Mouse (Mus musculus) retina, postnatal 1 day (tissue): Measurements from ENCODE around the gene Phc1.
A peak's percentile ranks its signal among the peaks of the same experiment; 100 is the strongest.

Experiments
- DNase-seq: peaks from one replicate; pipeline ENCODE4 v3.0.0-alpha.2; 2012

Phc1 gene

DNA sequence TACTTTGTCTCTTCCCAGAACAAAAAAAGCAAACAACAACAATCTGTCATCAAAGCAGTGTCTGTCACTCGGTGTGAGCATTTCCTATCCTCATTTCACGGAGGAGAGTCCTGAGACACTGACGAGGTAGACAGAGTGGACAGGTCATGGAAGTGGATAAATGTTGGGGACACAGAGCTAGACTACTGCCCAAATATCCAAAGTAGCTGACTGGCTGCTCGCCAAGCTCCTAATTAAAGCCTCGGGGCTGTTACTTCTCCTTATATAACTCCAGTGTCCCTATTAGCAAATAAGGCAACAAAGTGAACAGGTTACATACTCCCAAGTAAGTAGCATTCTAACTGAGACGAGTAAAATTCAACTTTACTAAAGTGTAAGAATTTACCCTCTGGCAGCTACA, 2.8 kb downstream of the Phc1 start:
- peak; percentile 20 for DNase-seq

- DNase-seq: no peak
These were observed 5.5 kb downstream of the Phc1 start for GRCm38 (mm10) chr6:122334786-122335340.

DNA sequence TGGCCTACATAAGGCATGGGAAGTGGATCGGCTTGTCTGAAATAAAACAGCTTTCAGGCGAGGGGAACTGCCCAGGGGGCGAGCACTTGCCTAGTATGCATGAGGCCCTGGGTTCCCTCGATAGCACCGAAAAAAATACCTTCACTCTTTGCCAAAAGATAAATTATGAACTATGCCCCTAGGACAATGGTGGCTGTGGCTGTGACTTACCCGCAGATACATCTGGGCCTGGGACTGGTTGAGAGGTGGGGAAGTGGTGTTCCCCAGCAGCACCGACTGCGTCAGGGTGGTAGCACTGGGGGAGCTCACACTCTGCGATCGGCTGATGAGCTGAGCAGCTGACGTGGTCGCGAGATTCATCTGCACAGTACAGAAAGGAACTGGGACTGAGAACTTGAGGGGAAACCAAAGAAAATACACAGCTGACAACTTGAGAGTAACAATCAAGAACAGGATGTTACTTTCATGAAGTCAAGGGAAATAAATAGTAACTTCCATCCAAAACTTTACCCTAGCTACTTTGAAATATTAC, 7.2 kb downstream of the Phc1 start:
- DNase-seq: no peak

GRCm38 (mm10) chr6:122325361-122325975, 14.9 kb downstream of the Phc1 start:
- no peak for DNase-seq

DNA sequence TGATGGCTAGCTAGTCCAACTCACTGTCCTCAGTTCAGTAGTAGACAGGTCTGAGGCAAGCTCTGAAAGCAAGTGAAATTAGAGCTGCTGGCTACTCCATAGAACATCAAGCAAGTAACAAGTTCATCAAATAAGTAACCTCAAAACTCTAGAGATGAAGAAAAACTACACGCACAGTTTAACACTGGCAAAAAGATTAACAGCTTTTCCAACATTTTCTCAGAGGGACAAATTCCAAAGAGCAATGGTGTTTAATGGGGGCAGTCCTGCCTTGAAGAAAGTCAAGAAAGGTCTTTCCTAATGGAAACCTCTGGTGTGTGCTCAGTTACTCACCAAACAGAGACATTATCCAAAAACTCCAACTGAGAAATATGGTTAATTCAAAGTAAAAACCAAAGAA, 21.6 kb downstream of the Phc1 start:
- no peak for DNase-seq

DNA sequence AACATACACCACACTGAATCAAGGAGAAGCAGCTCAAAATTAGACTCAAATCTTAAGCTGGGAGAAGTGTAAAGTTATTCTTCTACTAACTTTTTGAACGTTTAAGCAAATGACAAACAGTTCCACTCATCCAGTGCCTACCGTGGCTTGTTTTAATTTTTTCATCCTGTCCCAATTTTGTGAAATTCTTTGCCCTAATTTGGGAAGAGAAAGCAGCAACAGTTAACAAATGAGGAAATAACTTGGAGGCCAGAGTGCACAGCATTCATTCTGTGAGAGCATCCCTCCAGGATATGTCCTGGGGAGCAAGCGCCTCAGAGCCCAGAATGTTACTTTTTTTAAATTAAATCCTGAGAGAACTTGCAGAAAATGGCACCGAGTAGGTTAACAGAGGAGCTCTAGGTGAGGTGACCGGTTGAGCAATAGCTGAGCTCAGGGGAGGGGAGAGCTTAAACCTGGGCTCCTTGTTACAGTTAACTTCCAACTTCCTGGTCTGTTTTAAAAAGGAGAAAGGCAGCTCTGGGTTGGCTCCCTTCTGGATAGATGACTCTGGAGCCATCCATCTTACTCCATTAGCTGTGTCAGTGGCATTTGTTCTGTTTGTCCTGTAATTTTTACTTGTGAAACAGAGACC, 30.1 kb downstream of the Phc1 start:
- DNase-seq: no peak

- DNase-seq: no peak
These were observed 30.9 kb downstream of the Phc1 start for GRCm38 (mm10) chr6:122309446-122309960.

- peak; percentile 99 for DNase-seq
These were observed 31.6 kb downstream of the Phc1 start, which contains the start of gene M6pr for GRCm38 (mm10) chr6:122308505-122309393. M6pr (plus strand) TSS chr6:122308720.

DNA sequence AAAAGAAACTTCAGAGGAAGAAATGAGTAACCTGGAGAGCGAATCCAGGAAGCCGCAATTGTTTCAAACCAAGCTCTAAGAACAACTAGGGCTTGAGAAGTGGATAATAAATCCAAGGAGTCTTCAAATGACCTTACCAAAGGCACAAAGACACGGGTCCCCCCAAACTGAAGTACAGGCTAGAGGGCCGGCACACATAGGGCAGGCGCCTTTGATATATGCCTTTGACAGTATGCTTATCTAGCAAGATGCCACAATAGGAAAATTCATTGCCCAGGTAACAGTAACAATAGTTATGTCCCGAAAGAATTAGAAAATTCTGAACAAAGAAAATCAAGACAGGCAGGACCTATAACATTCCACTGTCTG, 32.2 kb downstream of the Phc1 start:
- no peak for DNase-seq

DNA sequence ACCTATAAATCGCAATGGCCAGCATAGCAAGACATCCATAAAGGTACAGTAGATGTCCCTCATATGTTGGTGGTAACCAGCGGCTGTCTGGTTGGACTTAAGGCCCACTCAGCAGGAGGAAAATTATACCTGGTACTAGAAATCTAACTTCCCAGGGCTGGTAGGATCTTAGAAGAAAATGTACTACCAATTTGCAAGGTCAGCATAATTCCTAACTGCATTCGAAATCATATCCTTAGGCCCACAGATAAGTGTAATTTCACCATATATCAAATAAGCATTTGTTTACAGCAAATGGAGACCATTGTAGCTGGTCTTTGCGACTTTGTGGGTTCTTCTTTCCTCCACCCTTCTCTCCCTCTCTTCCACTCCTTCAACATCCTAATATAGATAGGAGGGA, 33.7 kb downstream of the Phc1 start:
- no peak for DNase-seq

DNA sequence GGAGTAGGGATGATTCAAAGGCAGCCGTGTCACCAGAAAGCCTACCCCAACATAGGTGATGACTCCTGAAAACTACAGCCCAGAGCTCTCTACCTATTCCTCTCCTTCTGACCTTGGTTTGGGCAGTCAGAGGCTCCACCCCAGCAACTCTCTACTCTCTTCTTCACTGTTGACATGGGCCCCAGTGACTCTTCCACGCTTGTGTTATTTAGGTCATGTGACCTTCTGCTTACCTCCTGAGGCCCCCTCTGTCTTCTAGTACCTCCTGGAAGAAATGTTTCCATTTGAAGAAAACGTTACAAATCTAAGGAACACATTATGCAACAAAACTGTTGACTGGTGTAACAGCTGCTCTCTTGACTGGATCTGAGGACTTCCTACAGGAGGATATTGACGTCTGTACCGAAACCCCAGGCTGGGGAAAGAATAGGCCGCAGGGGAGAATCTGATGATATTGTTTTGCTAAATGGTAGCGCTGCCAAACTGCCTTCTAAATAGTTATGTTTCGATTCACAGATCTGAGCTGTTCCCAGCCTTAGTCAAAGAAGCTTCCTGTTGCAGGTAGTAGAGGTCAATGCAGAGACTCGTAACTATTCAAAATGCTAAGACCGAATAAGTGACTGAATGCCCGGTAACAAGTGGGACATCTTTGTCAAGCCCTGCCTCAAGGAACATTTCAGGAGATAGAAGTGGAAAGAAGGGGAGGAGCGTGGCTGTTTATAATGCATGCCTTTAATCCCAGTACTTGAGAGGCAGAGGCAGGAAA, 35.4 kb downstream of the Phc1 start:
- DNase-seq: no peak

GRCm38 (mm10) chr6:122304355-122304754, 36.0 kb downstream of the Phc1 start:
- DNase-seq: peak; percentile 77

DNA sequence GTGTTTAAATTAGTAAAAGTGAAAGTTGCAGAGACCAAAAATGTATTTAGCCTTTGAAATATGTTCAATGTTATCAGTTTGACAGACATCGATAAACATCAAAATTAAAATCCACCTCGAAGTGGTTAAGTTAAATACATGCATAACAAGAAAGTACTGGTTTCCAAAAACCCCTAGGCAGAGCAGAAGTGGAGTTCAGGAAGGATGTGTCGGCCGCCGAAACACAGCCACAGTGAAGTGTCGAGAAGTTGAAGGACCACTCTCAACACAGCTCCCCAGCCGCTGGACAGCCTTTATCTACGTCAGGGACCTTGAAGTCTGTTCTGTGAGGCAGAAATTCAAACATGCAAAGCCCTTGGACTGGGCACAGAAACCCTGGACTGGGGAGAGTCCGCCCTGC, 36.8 kb downstream of the Phc1 start:
- no peak for DNase-seq

DNA sequence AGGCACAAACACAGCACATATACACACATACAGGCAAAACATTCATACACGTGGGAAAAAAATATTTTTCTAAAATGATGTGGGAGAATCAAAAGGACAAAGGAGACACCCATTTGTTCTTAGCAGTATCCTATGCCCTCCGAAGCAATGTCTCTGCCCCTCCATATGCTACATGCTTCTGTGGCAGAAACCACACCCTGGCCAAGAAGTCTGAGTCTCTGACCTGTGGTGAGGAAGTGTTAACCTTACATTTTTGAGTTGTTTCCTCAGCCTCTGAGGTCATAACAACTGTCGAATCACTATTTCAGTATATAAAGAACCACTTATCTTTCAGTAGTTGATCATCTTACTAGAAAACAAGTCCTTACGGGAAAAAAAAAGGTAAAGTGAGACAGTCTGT, 37.7 kb downstream of the Phc1 start:
- no peak for DNase-seq

GRCm38 (mm10) chr6:122302121-122302520, 38.2 kb downstream of the Phc1 start:
- no peak for DNase-seq

GRCm38 (mm10) chr6:122299621-122300133, 40.7 kb downstream of the Phc1 start:
- DNase-seq: no peak

- DNase-seq: peak; percentile 16
These were observed 42.1 kb downstream of the Phc1 start for GRCm38 (mm10) chr6:122298223-122298609.

GRCm38 (mm10) chr6:122297279-122298222, 42.8 kb downstream of the Phc1 start:
- peak; percentile 75 for DNase-seq

DNA sequence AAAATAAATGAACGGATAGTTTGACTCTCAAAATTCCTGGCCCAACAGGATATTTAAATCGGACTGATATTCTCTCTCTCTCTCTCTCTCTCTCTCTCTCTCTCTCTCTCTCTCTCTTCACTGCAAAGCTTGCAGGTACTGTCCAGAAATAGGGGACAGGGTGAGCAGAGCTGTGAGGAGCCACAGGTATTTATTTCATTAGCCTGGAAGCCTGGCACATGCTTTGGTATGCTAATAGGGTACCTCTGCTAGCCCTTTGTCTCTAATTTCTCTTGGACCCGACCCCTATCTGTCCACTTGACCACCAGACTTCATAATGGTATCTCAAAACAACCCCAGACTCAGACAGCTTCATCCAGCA, 43.5 kb downstream of the Phc1 start:
- no peak for DNase-seq

GRCm38 (mm10) chr6:122295242-122295641, 45.1 kb downstream of the Phc1 start:
- no peak for DNase-seq

GRCm38 (mm10) chr6:122294290-122294689, 46.1 kb downstream of the Phc1 start:
- no peak for DNase-seq
